Mouse (Mus musculus) olfactory bulb, adult 2 months (tissue): ENCODE results near the gene Trpm5.

Experiments used
- CTCF ChIP-seq: fragments of 200-500 bp; IDR thresholded peaks from 2 replicates; pipeline ENCODE4 v1.5.1; 2012; ENCODE audit warnings: low read depth, mild to moderate bottlenecking, low read length, moderate library complexity; ENCODE audit not compliant: insufficient read depth
- POLR2A ChIP-seq: fragments of 200-500 bp; IDR thresholded peaks from 2 replicates; pipeline ENCODE4 v1.6.1; 2012; ENCODE audit warnings: mild to moderate bottlenecking, low read depth, low read length, moderate library complexity; ENCODE audit not compliant: insufficient read depth

DNA sequence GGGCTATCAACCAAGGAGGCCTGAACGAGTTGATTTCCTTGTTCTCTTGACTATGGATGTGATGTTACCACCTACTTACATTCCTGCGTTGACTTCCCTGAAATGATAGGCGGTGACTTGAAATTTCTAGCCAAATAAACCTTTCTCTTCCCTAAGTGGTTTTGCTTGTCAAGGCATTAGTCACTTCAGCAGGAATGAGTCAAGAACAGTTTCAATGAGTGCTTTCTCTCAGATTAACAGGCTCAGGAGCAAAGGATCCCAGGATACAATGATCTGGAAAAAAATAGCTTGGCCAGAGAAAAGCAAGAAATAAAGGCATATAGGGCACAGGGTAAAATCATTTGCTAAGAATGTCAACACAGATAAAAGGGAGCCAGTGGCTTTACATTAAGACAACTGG is 68.9 kb downstream of the Trpm5 start:
- TF ChIP-seq CTCF = no peak
- no peak for TF ChIP-seq POLR2A
